Mouse (Mus musculus): ENCODE data around the gene Plk2. TPM values are rescaled to one million over a fixed set of nuclear protein-coding genes. Genes with fewer than 3 reads are reported as not detected.
A peak's percentile ranks its signal among the peaks of the same experiment; 100 is the strongest.
"Not testable (repeated sequence)": the region's sequence is repeated elsewhere in the genome, so short reads cannot be mapped to it uniquely, and the experiment has no call there.

The Plk2 gene
- total and polyA plus RNA-seq, 2 experiments from 2014 or later = 123 to 130 TPM

GRCm38 (mm10) chr13:110401443-110401842 is 6.6 kb downstream of the Plk2 start:
- Histone ChIP-seq H3K27ac (ENCODE audit: low read depth, low read length) (no peak overlapping the region), H3K4me3 (ENCODE audit: low read depth, low read length) (no peak overlapping the region), H3K9ac (replicated peaks; ENCODE audit: low read length, poor library complexity, severe bottlenecking) (no peak overlapping the region), H3K4me2 (ENCODE audit: low read depth, low read length, poor library complexity, severe bottlenecking) (no peak overlapping the region), H3K27me3 (ENCODE audit: insufficient read depth, low read length) (no peaks in the 10 kb centered on the region), H3K9me3 (ENCODE audit: low read length) (no peaks in the 10 kb centered on the region), H3K4me1 (ENCODE audit: insufficient read depth, low read length) (0 out of 2 replicates have a peak, but pooled peaks cover 3% of the 10 kb centered on the region), H3K36me3 (ENCODE audit: insufficient read depth, low read length) (peaks cover 26% of the 10 kb centered on the region)
- ATAC-seq (ENCODE audit: low FRiP score) (no peak), DNase-seq (ENCODE audit: low spot score) (no peak)
- WGBS = 89% methylated on average over 3 of the region's 3 CpGs
- TF ChIP-seq CTCF (IDR thresholded peaks at IDR 0.05) = no peak

GRCm38 (mm10) chr13:110401877-110402276 is 7.0 kb downstream of the Plk2 start:
- no peak overlapping the region for H3K4me2 ChIP-seq (ENCODE audit: low read depth, low read length, poor library complexity, severe bottlenecking)
- 98% methylated on average over 2 of the region's 2 CpGs for WGBS
- H3K9me3 ChIP-seq (ENCODE audit: low read length) = no peaks in the 10 kb centered on the region
- DNase-seq (ENCODE audit: low spot score) (no peak), ATAC-seq (ENCODE audit: low FRiP score) (no peak)
- TF ChIP-seq CTCF (IDR thresholded peaks at IDR 0.05) = no peak
- 0 out of 2 replicates have a peak, but pooled peaks cover 3% of the 10 kb centered on the region for H3K4me1 ChIP-seq (ENCODE audit: insufficient read depth, low read length)
- H3K36me3 ChIP-seq (ENCODE audit: insufficient read depth, low read length) = peaks cover 26% of the 10 kb centered on the region
- H3K27me3 ChIP-seq (ENCODE audit: insufficient read depth, low read length) = no peaks in the 10 kb centered on the region
- no peak overlapping the region for H3K27ac ChIP-seq (ENCODE audit: low read depth, low read length)
- H3K9ac ChIP-seq (replicated peaks; ENCODE audit: low read length, poor library complexity, severe bottlenecking) = no peak overlapping the region
- no peak overlapping the region for H3K4me3 ChIP-seq (ENCODE audit: low read depth, low read length)

- Histone ChIP-seq H3K36me3 (ENCODE audit: insufficient read depth, low read length) (peaks cover 15% of the 10 kb centered on the region), H3K27me3 (ENCODE audit: insufficient read depth, low read length) (no peaks in the 10 kb centered on the region), H3K4me2 (ENCODE audit: low read depth, low read length, poor library complexity, severe bottlenecking) (no peak overlapping the region), H3K9me3 (ENCODE audit: low read length) (no peaks in the 10 kb centered on the region), H3K4me1 (ENCODE audit: insufficient read depth, low read length) (no peaks in the 10 kb centered on the region), H3K9ac (replicated peaks; ENCODE audit: low read length, poor library complexity, severe bottlenecking) (no peak overlapping the region), H3K27ac (ENCODE audit: low read depth, low read length) (no peak overlapping the region), H3K4me3 (ENCODE audit: low read depth, low read length) (no peak overlapping the region)
- no peak for ATAC-seq (ENCODE audit: low FRiP score)
- no peak for TF ChIP-seq CTCF (IDR thresholded peaks at IDR 0.05)
- DNase-seq (ENCODE audit: low spot score) = no peak
- WGBS = 82% methylated on average over 8 of the region's 8 CpGs
Measured at GRCm38 (mm10) chr13:110404059-110404458, 9.2 kb downstream of the Plk2 start.

- H3K36me3 ChIP-seq (ENCODE audit: insufficient read depth, low read length); ATAC-seq (ENCODE audit: low FRiP score); H3K9ac ChIP-seq (replicated peaks; ENCODE audit: low read length, poor library complexity, severe bottlenecking); H3K27me3 ChIP-seq (ENCODE audit: insufficient read depth, low read length); H3K9me3 ChIP-seq (ENCODE audit: low read length); H3K4me2 ChIP-seq (ENCODE audit: low read depth, low read length, poor library complexity, severe bottlenecking); H3K4me3 ChIP-seq (ENCODE audit: low read depth, low read length); H3K27ac ChIP-seq (ENCODE audit: low read depth, low read length); H3K4me1 ChIP-seq (ENCODE audit: insufficient read depth, low read length); DNase-seq (ENCODE audit: low spot score): not testable (repeated sequence)
- 91% methylated on average over 5 of the region's 5 CpGs for WGBS
Measured at GRCm38 (mm10) chr13:110404686-110405085, 9.8 kb downstream of the Plk2 start.

- no peaks in the 10 kb centered on the region for H3K27me3 ChIP-seq (ENCODE audit: insufficient read depth, low read length)
- H3K27ac ChIP-seq (ENCODE audit: low read depth, low read length) = no peak overlapping the region
- H3K4me1 ChIP-seq (ENCODE audit: insufficient read depth, low read length) = no peaks in the 10 kb centered on the region
- no peak overlapping the region for H3K4me3 ChIP-seq (ENCODE audit: low read depth, low read length)
- H3K36me3 ChIP-seq (ENCODE audit: insufficient read depth, low read length) = no peaks in the 10 kb centered on the region
- no peaks in the 10 kb centered on the region for H3K9me3 ChIP-seq (ENCODE audit: low read length)
- ATAC-seq (ENCODE audit: low FRiP score) (no peak), DNase-seq (ENCODE audit: low spot score) (peak; percentile 15)
- 75% methylated on average over 5 of the region's 5 CpGs for WGBS
- no peak overlapping the region for H3K4me2 ChIP-seq (ENCODE audit: low read depth, low read length, poor library complexity, severe bottlenecking)
- no peak overlapping the region for H3K9ac ChIP-seq (replicated peaks; ENCODE audit: low read length, poor library complexity, severe bottlenecking)
- TF ChIP-seq CTCF (IDR thresholded peaks at IDR 0.05) = no peak
Measured at GRCm38 (mm10) chr13:110406152-110406551, 11.3 kb downstream of the Plk2 start.

- H3K4me2 ChIP-seq (ENCODE audit: low read depth, low read length, poor library complexity, severe bottlenecking) = no peak overlapping the region
- 70% methylated on average over 12 of the region's 12 CpGs for WGBS
- peak; percentile 71 for DNase-seq (ENCODE audit: low spot score)
- no peaks in the 10 kb centered on the region for H3K36me3 ChIP-seq (ENCODE audit: insufficient read depth, low read length)
- no peak overlapping the region for H3K4me3 ChIP-seq (ENCODE audit: low read depth, low read length)
- no peak for ATAC-seq (ENCODE audit: low FRiP score)
- no peak for TF ChIP-seq CTCF (IDR thresholded peaks at IDR 0.05)
- H3K27ac ChIP-seq (ENCODE audit: low read depth, low read length) = no peak overlapping the region
- no peaks in the 10 kb centered on the region for H3K9me3 ChIP-seq (ENCODE audit: low read length)
- H3K9ac ChIP-seq (replicated peaks; ENCODE audit: low read length, poor library complexity, severe bottlenecking) = no peak overlapping the region
- no peaks in the 10 kb centered on the region for H3K27me3 ChIP-seq (ENCODE audit: insufficient read depth, low read length)
- H3K4me1 ChIP-seq (ENCODE audit: insufficient read depth, low read length) = no peaks in the 10 kb centered on the region
Measured at GRCm38 (mm10) chr13:110412572-110413209, 17.8 kb downstream of the Plk2 start.
